Mouse (Mus musculus): Measurements from ENCODE around the gene Ric8b.

Gene Ric8b

GRCm38 (mm10) chr10:84960380-84960930, 43.0 kb downstream of the Ric8b start:
- DNase-seq (ENCODE audit: low spot score): no peak

GRCm38 (mm10) chr10:84963126-84963525, 45.7 kb downstream of the Ric8b start:
- no peak for DNase-seq (ENCODE audit: low spot score)

DNA sequence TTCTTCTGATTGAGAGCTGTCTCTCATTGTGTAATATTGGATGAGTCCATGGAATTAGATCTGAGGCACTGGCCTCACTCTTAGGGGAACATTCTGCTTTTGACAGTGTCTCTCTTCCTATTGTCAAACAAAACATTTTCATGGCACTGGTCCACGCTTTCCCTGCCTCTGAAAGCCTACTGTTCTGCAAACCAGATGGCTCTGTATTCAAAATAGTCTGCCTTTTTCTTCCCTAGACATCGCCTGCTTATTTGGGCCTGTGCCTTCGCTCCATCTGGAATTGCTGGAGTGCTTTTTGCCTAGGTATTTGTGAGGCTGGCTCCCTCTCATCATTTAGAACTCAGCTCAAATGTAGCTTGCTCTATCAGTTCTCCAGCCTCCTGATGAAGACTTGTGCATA, 46.3 kb downstream of the Ric8b start:
- DNase-seq (ENCODE audit: low spot score): no peak

DNA sequence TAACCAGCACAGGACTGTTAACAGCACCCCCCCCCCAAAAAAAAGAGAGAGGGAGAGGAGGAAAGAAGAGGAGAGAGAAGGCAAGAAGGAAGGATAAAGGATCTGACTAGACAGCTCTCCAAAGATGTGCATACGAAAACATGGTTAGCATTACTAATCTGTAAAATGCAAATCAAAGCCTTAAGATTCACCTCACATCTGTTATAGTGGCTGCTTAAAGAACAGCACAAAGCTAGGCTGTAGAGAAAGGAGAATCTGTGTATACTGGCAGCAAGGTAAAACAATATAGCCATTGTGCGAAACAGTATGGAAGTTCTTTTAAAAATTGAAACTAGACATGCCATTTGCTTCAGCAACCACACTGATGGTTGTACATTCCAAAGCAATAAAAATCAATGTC, 49.1 kb downstream of the Ric8b start:
- DNase-seq (ENCODE audit: low spot score): no peak

- no peak for DNase-seq (ENCODE audit: low spot score)
Observed at GRCm38 (mm10) chr10:84967645-84968044, 50.2 kb downstream of the Ric8b start.

- DNase-seq (ENCODE audit: low spot score): no peak
Observed at GRCm38 (mm10) chr10:84968852-84969704, 51.7 kb downstream of the Ric8b start.

GRCm38 (mm10) chr10:84975264-84975663, 57.8 kb downstream of the Ric8b start:
- no peak for DNase-seq (ENCODE audit: low spot score)

- no peak for DNase-seq (ENCODE audit: low spot score)
Observed at GRCm38 (mm10) chr10:84976588-84977351, 59.4 kb downstream of the Ric8b start.

GRCm38 (mm10) chr10:84980291-84980690, 62.9 kb downstream of the Ric8b start:
- no peak for DNase-seq (ENCODE audit: low spot score)

DNA sequence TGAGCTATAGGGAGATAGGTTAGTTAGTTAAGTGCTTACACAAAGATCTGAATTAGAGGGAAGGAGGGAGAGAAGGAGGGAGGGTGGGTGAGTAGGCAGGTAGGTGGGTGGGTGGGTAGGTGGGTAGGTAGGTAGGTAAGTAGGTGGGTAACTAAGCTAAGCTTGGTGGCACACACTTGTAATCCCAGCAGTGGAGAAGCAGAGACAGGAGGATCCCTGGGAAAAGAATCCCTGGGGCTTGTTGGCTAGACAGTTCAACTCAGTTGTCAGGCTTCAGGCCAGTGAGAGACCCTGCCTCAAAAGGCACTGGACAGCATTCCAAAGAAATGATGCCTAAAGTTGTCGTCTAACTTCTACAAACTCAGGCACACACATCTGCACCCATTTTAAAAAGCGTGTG, 64.0 kb downstream of the Ric8b start:
- no peak for DNase-seq (ENCODE audit: low spot score)

GRCm38 (mm10) chr10:84982675-84983074, 65.3 kb downstream of the Ric8b start:
- no peak for DNase-seq (ENCODE audit: low spot score)

DNA sequence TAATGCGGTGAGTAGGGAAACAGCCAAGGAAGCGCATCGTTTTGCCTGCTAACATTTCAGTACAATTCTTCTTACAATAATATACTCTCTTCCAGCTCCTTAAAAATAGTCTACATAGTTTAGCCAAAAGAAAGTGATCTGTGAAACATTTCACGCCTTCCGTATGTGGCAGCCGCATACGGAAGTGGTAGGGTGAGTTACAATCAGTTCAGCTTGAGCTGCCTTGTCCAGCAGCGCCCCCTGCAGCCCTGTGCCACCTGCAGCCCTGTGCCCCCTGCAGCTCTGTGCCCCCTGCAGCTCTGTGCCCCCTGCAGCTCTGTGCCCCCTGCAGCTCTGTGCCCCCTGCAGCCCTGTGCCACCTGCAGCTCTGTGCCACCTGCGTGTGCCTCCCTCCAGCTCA, 68.5 kb downstream of the Ric8b start:
- peak; percentile 34 for DNase-seq (ENCODE audit: low spot score)

GRCm38 (mm10) chr10:84987666-84988065, 70.2 kb downstream of the Ric8b start:
- no peak for DNase-seq (ENCODE audit: low spot score)

GRCm38 (mm10) chr10:84988650-84989049, 71.2 kb downstream of the Ric8b start:
- no peak for DNase-seq (ENCODE audit: low spot score)

- DNase-seq (ENCODE audit: low spot score): no peak
Observed at GRCm38 (mm10) chr10:84994346-84994745, 76.9 kb downstream of the Ric8b start.

GRCm38 (mm10) chr10:84994971-84995370, 77.6 kb downstream of the Ric8b start:
- DNase-seq (ENCODE audit: low spot score): no peak

DNA sequence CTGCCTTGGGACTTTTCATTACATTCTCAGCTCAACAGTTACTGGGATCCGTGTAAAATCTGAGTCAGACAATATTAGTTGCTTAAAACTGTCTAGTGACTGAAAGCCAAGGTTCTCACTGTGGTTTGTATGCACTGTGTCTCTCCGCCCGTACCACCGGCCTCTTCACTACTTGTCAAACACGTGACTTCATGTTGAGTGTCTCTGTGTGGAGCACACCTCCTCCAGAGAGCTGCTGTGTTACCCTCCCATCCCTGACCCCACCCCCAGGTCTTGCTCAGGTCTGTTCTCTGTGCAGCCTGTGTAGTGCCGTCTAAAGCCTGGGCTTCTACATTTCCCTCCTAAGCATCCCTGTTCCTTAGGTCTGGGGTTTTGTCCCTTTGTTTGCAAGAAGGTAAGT, 79.0 kb downstream of the Ric8b start:
- no peak for DNase-seq (ENCODE audit: low spot score)

- no peak for DNase-seq (ENCODE audit: low spot score)
Observed at GRCm38 (mm10) chr10:84997571-84998224, 80.3 kb downstream of the Ric8b start.

DNA sequence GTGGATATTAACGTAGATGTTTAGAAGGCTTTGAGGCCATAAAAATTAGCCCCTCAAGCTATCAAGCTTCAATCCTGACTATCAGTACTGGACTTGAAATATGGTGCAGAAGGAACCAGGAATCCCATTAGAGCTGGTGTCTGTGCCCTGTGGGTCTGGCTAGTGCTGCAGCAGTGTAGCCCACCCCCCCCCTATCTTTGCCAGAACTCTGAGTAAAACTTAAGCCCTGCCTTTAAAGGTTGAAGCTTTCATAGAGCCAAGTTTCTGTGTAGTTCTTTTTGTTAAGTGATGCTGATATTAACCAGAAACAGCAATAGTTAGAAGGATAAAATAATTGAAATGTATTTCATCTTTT, 80.8 kb downstream of the Ric8b start:
- no peak for DNase-seq (ENCODE audit: low spot score)

DNA sequence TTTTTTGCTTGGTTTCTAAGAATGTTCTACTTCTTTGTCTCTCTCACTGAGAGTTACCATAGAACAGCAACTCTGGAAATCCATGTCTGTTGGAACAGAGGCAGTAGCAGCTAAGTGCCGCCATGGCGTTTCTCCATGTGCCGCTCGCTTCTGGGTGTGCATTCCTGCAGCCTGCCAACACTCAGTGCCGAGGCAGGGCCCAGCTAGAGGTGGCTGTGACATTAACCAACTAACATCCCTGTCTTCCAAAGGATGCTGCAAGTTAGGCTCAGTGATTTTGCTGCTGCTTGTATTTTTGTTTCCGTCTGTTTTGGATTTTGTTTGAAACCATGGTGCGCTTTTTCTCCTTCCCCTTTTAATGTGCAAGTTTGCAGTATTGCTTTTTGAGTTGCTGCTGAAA, 84.5 kb downstream of the Ric8b start:
- DNase-seq (ENCODE audit: low spot score): no peak

GRCm38 (mm10) chr10:85003190-85004026, 86.0 kb downstream of the Ric8b start:
- DNase-seq (ENCODE audit: low spot score): no peak
